Mouse (Mus musculus) liver, embryonic 11.5 days (tissue): ENCODE measurements around the gene Dhx36. TPM values are rescaled to one million over a fixed set of nuclear protein-coding genes. Genes with fewer than 3 reads are reported as not detected.
A peak's percentile ranks its signal among the peaks of the same experiment; 100 is the strongest.

Experiments
- ATAC-seq: fragments of 200-750 bp; cut with Nextera tagmentation; replicated peaks from 2 replicates; pipeline ENCODE4 v1.8.0; 2017; ENCODE audit warnings: moderate number of reproducible peaks, mild to moderate bottlenecking, moderate TSS enrichment, moderate library complexity; ENCODE audit not compliant: low FRiP score
- DNase-seq: peaks from one replicate; pipeline ENCODE4 v3.0.0-alpha.2; 2017; ENCODE audit warnings: low spot score
- H3K27ac ChIP-seq: fragments of 300-500 bp; sonication (generic); 2 replicates; pipeline ENCODE4 v1.5.1; 2014; ENCODE audit warnings: mild to moderate bottlenecking, low read depth, low read length, control low read depth
- H3K27me3 ChIP-seq: fragments of 300-500 bp; sonication (generic); replicated peaks from 2 replicates; pipeline ENCODE4 v1.6.1; 2014; ENCODE audit warnings: low read length, mixed read lengths; ENCODE audit not compliant: control insufficient read depth, insufficient read depth
- H3K36me3 ChIP-seq: fragments of 300-500 bp; sonication (generic); 2 replicates; pipeline ENCODE4 v1.6.1; 2014; ENCODE audit warnings: mild to moderate bottlenecking, low read length, moderate library complexity, mixed read lengths; ENCODE audit not compliant: control insufficient read depth, insufficient read depth
- H3K4me1 ChIP-seq: fragments of 300-500 bp; sonication (generic); replicated peaks from 2 replicates; pipeline ENCODE4 v1.6.1; 2014; ENCODE audit warnings: low read length, mixed read lengths; ENCODE audit not compliant: control insufficient read depth, insufficient read depth
- H3K4me2 ChIP-seq: fragments of 300-500 bp; sonication (generic); 2 replicates; pipeline ENCODE4 v1.6.1; 2014; ENCODE audit warnings: mild to moderate bottlenecking, control low read depth, moderate library complexity
- H3K4me3 ChIP-seq: fragments of 300-500 bp; sonication (generic); 2 replicates; pipeline ENCODE4 v1.5.1; 2014; ENCODE audit warnings: low read depth, low read length, control low read depth
- H3K9ac ChIP-seq: fragments of 300-500 bp; sonication (generic); 2 replicates; pipeline ENCODE4 v1.6.1; 2014; ENCODE audit warnings: low read depth, low read length, control low read depth
- H3K9me3 ChIP-seq: fragments of 300-500 bp; sonication (generic); 2 replicates; pipeline ENCODE4 v1.6.1; 2016; ENCODE audit warnings: low read length, inconsistent platforms, mixed read lengths; ENCODE audit not compliant: control insufficient read depth
- WGBS: fragments of 180-500 bp; shearing (Covaris S2); extraction: QIAGEN DNeasy Blood & Tissue Kit; methylation state at CpG from one replicate; pipeline ENCODE4 v1.1.7; 2014; 5-methylcytosine and 5-hydroxymethylcytosine counted together
- polyA plus RNA-seq: library from polyadenylated mRNA; unstranded; fragments of >200 nt; fragmentation: Nextera tagmentation; extraction: Ambion mirVana; gene quantifications from 2 replicates; pipeline ENCODE4 v1.2.1, GENCODE M21; 2014

Dhx36 gene
- 28.5 and 31.7 TPM in 2 replicates for polyA plus RNA-seq

- under 1% methylated on average over 66 of the region's 66 CpGs for WGBS
- Histone ChIP-seq H3K27ac (peak within 1 kb of the TSS; percentile 79), H3K4me2 (peak within 1 kb of the TSS; percentile 76), H3K4me3 (peak within 1 kb of the TSS; percentile 90), H3K4me1 (peaks cover 8% of the 10 kb centered on the region), H3K9me3 (no peaks in the 10 kb centered on the region), H3K36me3 (no peaks in the 10 kb centered on the region; the same call in 1 of the 2 replicates), H3K9ac (peak within 1 kb of the TSS; percentile 89), H3K27me3 (no peaks in the 10 kb centered on the region)
- DNase-seq (peak; percentile 91), ATAC-seq (peak; percentile 97)
These were observed at the start of gene Dhx36 for GRCm38 (mm10) chr3:62506488-62507205. Gene Dhx36, minus strand, starts transcription at chr3:62507004.

DNA sequence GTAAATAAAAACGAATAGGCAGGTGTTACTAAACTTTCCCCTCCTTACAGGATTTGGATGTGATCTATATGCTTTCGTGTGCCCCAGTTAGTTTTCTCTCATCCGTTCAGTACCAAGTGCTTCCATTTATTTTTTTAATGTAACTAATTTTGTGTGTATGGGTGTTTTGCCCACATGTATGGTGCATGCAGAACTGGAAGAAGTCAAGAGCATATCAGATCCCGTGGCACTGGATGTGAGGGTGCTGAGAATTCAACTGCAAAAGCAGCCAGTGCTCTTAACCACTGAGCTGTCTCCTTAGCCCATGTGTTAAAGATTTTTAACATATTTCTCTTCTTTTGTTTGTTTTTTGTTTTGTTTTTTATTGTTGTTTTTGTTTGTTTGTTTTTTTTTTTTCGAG lies 20.8 kb upstream of the Dhx36 start:
- no peaks in the 10 kb centered on the region for H3K4me1 ChIP-seq
- no peaks in the 10 kb centered on the region for H3K27me3 ChIP-seq
- no peak overlapping the region for H3K4me2 ChIP-seq
- no peak for DNase-seq
- H3K9ac ChIP-seq, result no peak overlapping the region
- no peaks in the 10 kb centered on the region for H3K9me3 ChIP-seq
- H3K36me3 ChIP-seq, result no peaks in the 10 kb centered on the region
- no peak for ATAC-seq
- 65% methylated on average over 5 of the region's 5 CpGs for WGBS
- no peak overlapping the region for H3K4me3 ChIP-seq
- no peak overlapping the region for H3K27ac ChIP-seq

- H3K4me2 ChIP-seq, result no peak overlapping the region
- WGBS, result 40% methylated on average over 4 of the region's 4 CpGs
- no peaks in the 10 kb centered on the region for H3K27me3 ChIP-seq
- ATAC-seq (no peak), DNase-seq (no peak)
- no peaks in the 10 kb centered on the region for H3K36me3 ChIP-seq
- no peaks in the 10 kb centered on the region for H3K9me3 ChIP-seq
- H3K9ac ChIP-seq, result no peak overlapping the region
- H3K4me3 ChIP-seq, result no peak overlapping the region
- H3K4me1 ChIP-seq, result no peaks in the 10 kb centered on the region
- H3K27ac ChIP-seq, result no peak overlapping the region
These were observed 20.4 kb upstream of the Dhx36 start for GRCm38 (mm10) chr3:62527160-62527559.

GRCm38 (mm10) chr3:62507206-62507647 lies 423 bp upstream of the Dhx36 start:
- no peaks in the 10 kb centered on the region for H3K9me3 ChIP-seq
- H3K4me3 ChIP-seq, result peak overlapping the region; percentile 90
- ATAC-seq (no peak; the same call in 1 of the 2 replicates), DNase-seq (no peak)
- H3K27ac ChIP-seq, result no peak overlapping the region
- H3K27me3 ChIP-seq, result no peaks in the 10 kb centered on the region
- H3K4me1 ChIP-seq, result peaks cover 8% of the 10 kb centered on the region
- WGBS, result 46% methylated on average over 5 of the region's 5 CpGs
- H3K9ac ChIP-seq, result no peak overlapping the region
- peak overlapping the region; percentile 76 for H3K4me2 ChIP-seq
- no peaks in the 10 kb centered on the region for H3K36me3 ChIP-seq

GRCm38 (mm10) chr3:62505166-62505900 lies 1.5 kb downstream of the Dhx36 start:
- DNase-seq (no peak), ATAC-seq (peak; percentile 27; the same call in 1 of the 2 replicates)
- no peak overlapping the region for H3K27ac ChIP-seq
- peak overlapping the region; percentile 30; the same call in 1 of the 2 replicates for H3K9ac ChIP-seq
- H3K4me1 ChIP-seq, result peaks cover 8% of the 10 kb centered on the region
- H3K9me3 ChIP-seq, result no peaks in the 10 kb centered on the region
- H3K27me3 ChIP-seq, result no peaks in the 10 kb centered on the region
- H3K4me3 ChIP-seq, result peak overlapping the region; percentile 90
- no peaks in the 10 kb centered on the region; the same call in 1 of the 2 replicates for H3K36me3 ChIP-seq
- WGBS, result 60% methylated on average over 5 of the region's 5 CpGs
- peak overlapping the region; percentile 76 for H3K4me2 ChIP-seq

DNA sequence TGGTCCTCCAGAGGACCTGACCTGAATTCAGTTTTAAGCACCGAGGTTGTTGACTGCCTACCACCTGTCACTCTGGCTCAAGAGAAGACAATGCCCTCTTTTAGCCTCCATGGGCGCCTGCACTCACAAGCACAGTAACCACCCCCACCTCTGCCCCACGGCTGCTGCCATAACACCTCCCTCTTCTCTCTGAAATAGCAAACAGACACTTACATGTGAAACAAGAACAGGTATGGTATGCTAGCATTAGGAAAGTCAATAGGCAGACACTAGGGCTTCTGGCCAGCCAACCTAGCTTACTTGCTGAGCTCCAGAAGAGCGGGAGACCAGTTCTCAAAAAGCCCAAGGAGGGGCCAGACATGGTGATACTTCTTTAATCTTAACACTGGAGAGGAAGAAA lies 7.5 kb downstream of the Dhx36 start:
- DNase-seq (no peak), ATAC-seq (no peak)
- no peak overlapping the region for H3K4me2 ChIP-seq
- H3K9me3 ChIP-seq, result no peaks in the 10 kb centered on the region
- no peak overlapping the region for H3K9ac ChIP-seq
- no peak overlapping the region for H3K27ac ChIP-seq
- peaks cover 8% of the 10 kb centered on the region; the same call in 1 of the 2 replicates for H3K36me3 ChIP-seq
- WGBS, result 79% methylated on average over 4 of the region's 4 CpGs
- H3K27me3 ChIP-seq, result no peaks in the 10 kb centered on the region
- H3K4me3 ChIP-seq, result no peak overlapping the region
- no peaks in the 10 kb centered on the region for H3K4me1 ChIP-seq

GRCm38 (mm10) chr3:62492568-62492967 lies 14.2 kb downstream of the Dhx36 start:
- ATAC-seq (no peak), DNase-seq (no peak)
- H3K27me3 ChIP-seq, result no peaks in the 10 kb centered on the region
- no peak overlapping the region for H3K9ac ChIP-seq
- H3K4me1 ChIP-seq, result no peaks in the 10 kb centered on the region
- no peak overlapping the region for H3K4me2 ChIP-seq
- H3K4me3 ChIP-seq, result no peak overlapping the region
- H3K36me3 ChIP-seq, result peaks cover 17% of the 10 kb centered on the region
- H3K27ac ChIP-seq, result no peak overlapping the region
- WGBS, result 81% methylated on average over 6 of the region's 6 CpGs
- H3K9me3 ChIP-seq, result no peaks in the 10 kb centered on the region

DNA sequence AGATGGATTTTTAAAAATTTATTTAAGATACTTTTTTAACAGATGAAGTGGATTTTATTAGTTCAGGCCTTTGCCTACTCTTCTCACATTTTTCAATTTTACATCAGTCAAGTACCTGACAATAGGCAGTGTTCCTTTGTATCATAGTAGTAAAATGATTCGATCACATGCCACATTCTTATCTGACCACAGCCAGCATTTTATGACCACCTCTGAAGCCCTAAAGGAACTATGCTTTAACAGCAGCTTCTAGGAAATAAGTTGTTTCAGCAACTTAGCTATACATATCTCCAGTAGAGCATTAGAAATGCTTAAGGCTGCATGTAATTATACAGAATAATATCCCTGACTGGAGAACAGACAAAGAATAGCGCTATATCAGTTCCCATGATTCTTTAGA lies 22.5 kb downstream of the Dhx36 start:
- Histone ChIP-seq H3K27ac (no peak overlapping the region), H3K4me3 (no peak overlapping the region), H3K27me3 (no peaks in the 10 kb centered on the region), H3K9me3 (no peaks in the 10 kb centered on the region), H3K4me1 (no peaks in the 10 kb centered on the region), H3K4me2 (no peak overlapping the region), H3K9ac (no peak overlapping the region), H3K36me3 (peaks cover 13% of the 10 kb centered on the region)
- 90% methylated on average over 2 of the region's 2 CpGs for WGBS
- no peak for ATAC-seq
- no peak for DNase-seq
